Mouse (Mus musculus): ENCODE data around the gene Sspn.
A peak's percentile ranks its signal among the peaks of the same experiment; 100 is the strongest.

The Sspn gene

GRCm38 (mm10) chr6:145972836-145973235 is 41.4 kb downstream of the Sspn start:
- no peak for DNase-seq (ENCODE audit: low spot score in 2 of 2)

- DNase-seq (ENCODE audit: low spot score in 2 of 2), result no peak
Measured at GRCm38 (mm10) chr6:145973356-145973755, 41.9 kb downstream of the Sspn start.

- DNase-seq (ENCODE audit: low spot score in 2 of 2), result no peak
Measured at GRCm38 (mm10) chr6:145974766-145975165, 43.3 kb downstream of the Sspn start.

- DNase-seq (ENCODE audit: low spot score in 2 of 2), result no peak
Measured at GRCm38 (mm10) chr6:145977344-145977743, 45.9 kb downstream of the Sspn start.

DNA sequence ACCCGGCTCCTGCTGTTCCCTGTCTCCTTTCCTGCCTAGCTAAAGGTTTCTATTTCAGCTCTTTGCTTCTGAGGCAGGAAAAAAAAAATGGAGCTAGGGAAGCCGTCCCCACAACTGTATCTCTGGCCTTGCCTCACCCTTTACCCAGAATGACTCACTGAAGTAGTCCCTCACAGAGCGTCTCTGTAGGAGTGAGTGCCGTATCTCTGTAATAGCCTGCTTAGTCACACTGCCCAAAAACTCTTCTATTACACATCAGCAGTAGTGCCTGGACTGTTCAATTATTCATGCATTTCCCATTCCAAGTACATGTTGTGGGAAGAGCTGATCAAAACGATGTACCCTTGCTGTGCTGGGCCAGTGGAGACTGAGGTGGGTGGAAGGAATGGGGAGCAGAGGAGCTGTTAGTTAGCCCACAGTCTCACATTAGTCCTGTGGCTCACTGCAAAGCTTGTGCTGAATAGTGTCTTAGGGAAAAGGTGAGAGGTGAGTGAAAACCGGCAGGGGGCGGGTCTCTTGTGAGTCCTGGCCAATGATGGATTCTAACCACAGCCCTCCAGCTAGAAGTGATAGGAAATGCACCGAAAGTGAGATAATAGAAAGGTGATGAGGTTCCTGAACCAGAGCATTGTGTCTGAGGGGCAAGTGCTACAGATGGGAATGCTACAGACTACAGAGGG is 46.5 kb downstream of the Sspn start:
- DNase-seq (ENCODE audit: low spot score in 2 of 2), result no peak

GRCm38 (mm10) chr6:145981074-145981473 is 49.6 kb downstream of the Sspn start:
- no peak for DNase-seq (ENCODE audit: low spot score in 2 of 2)

DNA sequence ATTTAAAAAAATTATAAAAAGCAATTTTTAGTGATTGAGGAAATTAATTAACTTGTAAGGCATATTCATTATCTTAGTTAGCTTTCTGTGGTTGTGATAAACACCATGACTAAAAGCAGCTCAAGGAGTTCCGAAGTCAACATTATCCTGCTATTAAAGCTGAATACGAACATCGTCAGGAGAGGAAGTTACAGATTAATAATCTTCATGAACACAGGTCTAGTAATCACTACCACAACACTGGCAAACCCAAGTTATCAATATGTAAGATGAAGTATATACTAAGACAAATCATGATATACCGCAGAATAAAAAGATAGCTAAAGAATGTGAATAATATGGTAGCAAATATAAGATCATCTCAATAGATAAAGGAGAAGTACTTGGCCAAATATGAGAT is 50.9 kb downstream of the Sspn start:
- DNase-seq (ENCODE audit: low spot score in 2 of 2), result no peak

DNA sequence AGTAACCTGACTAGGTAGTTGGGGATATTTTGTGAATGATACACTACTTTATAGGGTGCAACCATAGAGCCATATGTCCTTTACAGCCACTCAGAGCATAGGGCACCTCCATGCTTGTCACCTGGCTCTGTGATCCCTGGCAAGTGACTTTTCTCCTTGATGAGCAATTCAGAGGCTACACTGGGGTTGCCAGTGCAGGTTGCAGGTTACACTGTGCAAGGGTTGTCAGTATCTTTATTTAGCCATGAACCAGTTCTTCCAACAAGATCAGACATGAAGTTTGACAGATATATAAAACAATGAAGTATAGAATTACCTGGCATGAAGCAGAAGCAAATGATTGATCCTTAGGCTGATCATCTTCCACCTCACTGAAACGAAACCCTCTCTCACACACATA is 59.1 kb downstream of the Sspn start:
- no peak for DNase-seq (ENCODE audit: low spot score in 2 of 2)

- DNase-seq (ENCODE audit: low spot score in 2 of 2), result no peak
Measured at GRCm38 (mm10) chr6:145992526-145992925, 61.1 kb downstream of the Sspn start.

DNA sequence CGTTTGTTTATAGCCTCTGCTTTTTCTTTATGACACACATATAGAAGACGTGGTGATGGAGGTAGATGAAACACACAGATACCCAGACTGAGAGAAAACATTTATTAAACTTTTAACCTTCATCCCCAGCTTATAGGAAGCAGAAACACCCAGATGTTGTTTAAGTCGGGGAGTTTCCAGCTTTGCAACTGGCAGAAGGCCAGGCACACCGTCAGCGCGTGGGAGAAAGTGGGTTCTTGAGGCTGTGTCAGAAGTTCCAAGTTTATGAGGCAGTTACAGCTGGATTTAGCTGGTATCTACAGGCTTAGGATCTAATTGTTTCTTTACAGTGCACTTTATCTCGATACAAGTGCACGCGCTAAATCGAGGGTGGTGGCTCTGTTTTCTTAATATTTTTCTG is 61.5 kb downstream of the Sspn start:
- DNase-seq (ENCODE audit: low spot score in 2 of 2), result no peak

- peak in 1 of 2 experiments; percentile 26 for DNase-seq (ENCODE audit: low spot score in 2 of 2)
Measured at GRCm38 (mm10) chr6:145998314-145999007, 67.0 kb downstream of the Sspn start.

DNA sequence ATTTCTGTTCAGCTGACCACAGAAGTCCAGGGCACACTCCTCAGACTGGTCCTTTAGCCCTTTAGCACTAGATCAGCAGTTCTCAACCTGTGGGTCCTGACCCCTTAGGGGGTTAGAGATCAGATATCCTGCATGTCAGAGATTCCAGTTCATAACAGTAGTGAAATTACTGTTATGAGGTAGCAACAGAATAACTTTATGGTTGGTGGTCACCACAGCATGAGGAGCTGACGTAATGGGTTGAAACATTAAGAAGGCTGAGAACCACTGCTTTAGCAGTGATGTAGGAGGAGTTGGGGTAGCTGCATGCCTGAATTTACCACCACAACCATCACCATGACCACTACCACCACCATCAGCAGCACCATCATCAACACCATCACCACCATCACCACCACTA is 69.3 kb downstream of the Sspn start:
- DNase-seq (ENCODE audit: low spot score in 2 of 2), result no peak

DNA sequence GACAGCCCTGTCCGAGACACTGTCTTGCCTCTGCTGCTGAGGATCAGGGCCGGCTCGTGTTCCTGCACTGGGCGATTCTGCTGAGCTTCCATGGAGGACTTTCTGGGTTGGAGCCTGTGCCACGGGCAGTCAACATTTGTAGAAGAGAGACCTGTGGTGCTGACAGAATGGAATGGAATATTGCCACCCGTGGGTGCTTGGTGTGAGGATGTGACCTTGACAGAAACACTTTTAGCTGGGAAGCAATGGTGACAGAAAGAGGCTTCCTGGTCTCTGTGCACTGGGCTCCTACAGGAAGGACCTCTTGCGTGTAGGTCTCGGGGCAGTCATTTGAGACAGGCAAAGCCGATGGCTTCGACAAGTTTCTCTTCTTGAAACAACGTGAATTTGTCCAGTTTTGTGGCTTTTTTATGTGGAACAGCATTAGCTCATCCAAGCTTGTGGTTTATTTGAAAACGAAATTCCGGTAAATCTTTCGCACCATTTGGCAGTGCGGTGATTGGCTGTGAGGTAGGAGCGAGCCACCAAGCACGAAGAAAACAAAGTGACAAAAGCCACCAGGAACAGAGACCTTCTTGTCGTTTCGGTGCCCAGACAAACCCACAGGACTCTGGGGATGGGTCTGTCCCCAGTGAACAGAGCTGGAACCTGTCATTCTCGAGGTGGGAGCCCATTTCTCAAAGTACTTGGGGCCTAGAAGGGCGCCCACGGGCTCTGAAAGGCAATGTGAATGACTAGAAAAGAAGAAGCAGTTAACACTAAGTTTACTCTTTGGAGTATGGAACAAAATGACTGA is 70.2 kb downstream of the Sspn start:
- DNase-seq (ENCODE audit: low spot score in 2 of 2), result no peak

DNA sequence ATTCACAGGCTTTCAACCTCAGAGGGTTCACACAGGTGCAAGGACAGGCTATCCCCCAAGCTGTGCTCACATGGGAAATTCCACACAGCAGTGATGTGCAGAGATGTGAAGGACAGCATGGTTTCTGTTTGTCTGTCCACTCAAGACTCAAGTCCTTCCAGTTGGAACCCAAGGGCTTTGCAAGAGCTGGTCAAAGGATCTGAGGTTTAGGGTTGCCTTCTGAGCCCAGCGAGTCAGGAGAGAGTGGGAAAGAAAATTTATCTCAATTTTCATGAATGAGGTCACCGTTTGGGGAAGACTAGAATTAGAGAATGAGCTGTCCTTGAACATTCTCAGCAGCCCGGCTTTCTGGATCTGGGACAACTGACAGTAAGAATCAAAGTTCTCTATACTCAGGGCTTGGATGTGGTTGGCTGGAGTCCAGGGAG is 72.7 kb downstream of the Sspn start:
- DNase-seq (ENCODE audit: low spot score in 2 of 2), result no peak

DNA sequence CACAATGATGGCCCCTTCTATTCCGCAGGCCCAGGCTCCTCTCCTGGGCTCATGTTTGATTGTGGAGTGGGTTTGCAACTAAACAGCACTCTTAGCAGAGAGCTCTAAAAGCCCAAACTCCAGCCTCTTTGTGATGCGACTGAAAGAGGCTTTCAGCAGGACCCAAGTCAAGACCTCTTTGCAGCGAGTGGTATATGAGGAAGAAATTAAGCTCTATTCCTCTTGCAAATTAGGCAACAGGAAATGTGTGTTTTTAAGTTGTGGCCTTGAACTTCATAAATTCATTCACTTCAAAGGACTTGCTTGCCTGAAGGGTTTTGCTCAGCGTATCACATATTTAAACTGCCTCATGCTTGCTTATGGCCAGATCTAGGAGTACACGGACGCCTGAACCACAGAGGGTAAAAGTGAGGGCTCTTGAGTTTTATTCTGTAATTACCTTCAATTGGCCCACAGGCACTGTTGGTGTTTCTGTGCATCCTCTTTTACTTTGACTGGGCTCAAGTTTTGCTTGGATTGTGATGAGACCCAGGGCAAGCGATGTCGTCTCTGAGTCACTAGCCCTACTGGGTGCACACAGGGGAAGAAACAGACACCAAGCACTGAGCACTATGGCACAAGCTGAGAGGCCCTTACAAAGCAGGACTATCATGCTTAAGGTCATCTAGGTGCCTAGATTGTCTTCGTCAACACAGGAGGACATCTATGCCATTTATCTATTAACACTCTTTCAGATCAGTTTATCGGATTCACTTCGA is 73.9 kb downstream of the Sspn start:
- no peak for DNase-seq (ENCODE audit: low spot score in 2 of 2)

DNA sequence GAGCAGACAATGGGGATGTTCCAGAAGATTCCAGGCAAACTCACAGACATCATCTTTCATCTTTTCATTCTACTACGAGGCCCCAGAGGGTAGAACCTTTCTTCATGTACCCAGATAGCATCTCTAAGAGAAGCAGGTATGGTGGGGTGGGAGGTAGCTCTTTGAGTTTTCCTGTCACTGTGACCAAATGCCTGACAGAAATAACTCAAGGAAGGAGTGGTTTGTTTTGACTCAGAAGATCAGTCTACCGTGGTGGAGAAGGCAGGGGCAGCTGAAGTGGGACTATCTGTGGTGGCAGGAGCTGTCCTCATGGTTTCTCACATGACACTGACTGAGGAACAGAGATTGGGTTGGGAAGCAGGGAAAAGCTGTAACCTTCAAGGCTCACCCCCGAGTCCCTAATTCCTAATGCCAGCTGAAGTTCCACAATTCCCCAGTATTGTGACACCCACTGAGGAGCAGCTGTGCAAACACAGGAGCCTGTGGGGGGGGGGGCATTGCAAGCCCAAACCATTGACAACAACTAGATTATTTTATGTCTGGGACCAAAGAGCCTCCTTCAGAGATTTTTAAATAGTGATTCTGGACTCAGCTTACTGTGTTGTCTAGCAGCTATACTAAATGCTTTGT is 74.6 kb downstream of the Sspn start:
- no peak for DNase-seq (ENCODE audit: low spot score in 2 of 2)

DNA sequence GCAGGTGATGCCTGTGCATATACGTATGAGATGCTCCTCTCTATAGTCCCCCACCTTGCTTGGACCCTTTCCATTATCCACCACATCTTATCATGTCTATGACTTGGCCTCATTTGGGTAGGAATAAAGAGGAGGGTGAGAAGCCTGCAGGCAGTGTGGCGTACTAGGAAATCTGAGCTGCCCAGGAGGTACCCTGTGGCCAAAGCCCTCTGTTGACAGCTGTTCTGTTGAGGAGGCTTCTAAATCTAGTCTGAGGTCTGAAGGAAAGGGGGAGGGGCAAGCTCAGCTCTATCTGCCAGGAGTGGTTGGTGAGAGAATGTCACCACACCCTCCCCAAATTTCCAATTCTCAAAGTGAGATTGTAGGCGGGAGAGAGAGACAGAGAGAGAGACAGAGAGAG is 75.3 kb downstream of the Sspn start:
- no peak for DNase-seq (ENCODE audit: low spot score in 2 of 2)

DNA sequence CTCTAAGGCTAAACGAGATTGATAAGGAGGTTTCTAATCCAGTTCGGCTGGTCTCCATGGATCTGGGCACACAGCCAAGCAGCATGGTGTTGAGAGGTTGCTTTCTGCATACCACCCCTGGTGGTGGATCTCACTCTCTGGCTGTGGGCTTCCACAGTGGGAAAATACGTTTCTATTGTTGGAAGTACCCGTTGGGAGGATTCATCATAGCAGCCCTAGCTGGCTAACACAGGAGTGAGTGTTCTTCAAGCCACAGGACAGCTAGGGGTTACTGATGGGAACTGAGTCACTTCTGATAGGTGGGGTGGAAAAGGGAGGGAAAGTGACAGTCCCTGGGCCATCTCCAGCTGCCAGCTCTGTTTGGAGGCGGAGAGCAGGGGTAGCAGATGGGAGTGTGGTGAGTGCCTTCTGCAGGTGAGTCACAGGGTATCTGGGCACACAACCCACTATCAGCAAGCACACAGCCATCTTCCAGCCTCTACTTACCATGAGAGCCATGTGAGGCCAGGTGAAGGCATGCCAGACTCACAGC is 77.1 kb downstream of the Sspn start:
- no peak for DNase-seq (ENCODE audit: low spot score in 2 of 2)

GRCm38 (mm10) chr6:146009163-146009915 is 77.9 kb downstream of the Sspn start:
- no peak for DNase-seq (ENCODE audit: low spot score in 2 of 2)

DNA sequence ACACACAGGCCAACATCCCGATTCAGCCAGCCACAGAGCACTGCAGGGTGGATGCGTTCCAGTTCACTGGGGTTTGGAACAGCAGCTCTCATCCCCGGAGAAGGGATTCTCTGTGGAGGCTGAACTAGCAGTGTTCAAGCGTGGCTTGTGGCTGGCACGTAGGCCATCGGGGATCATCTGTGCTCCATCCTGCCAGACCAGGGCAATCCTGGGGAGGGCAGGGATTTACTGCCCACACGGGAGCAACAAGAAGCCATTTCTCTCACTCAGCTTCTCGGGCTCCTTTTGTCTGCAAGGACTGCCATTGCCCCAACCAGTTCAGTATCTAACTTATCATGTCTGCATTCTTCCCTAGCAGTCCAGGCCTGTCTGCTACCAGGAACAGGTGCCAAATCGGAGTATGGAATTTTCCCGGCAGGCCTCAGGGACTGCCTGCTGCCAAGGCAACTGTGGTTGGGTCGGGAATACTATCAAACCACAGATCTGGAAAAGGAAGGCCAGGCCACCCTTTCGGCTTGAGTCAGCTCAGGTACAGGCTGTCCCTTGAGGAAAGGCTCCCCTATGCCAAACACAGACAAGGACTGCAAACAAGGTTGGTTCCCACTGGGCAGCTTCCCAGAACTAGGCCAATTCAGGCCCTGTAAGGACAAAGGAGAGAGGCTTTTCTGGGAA is 78.8 kb downstream of the Sspn start:
- no peak for DNase-seq (ENCODE audit: low spot score in 2 of 2)

Measured in frontal cortex, postnatal 14 days (tissue).